Mouse (Mus musculus) liver, adult 2 months (tissue): Measurements from ENCODE around the gene Ap1b1.

Experiments
- CTCF ChIP-seq: fragments of 200-500 bp; IDR thresholded peaks from 2 replicates; pipeline ENCODE4 v1.5.1; 2011; ENCODE audit warnings: low read depth, low read length, control low read depth
- POLR2A ChIP-seq: fragments of 200-500 bp; IDR thresholded peaks from 2 replicates; pipeline ENCODE4 v1.6.1; 2011; ENCODE audit warnings: low read length, control low read depth; ENCODE audit not compliant: insufficient read depth; ENCODE audit errors: extremely low read depth

- no peak for TF ChIP-seq POLR2A
- TF ChIP-seq CTCF = no peak
Observed at GRCm38 (mm10) chr11:5064282-5065055, 77.8 kb downstream of the Ap1b1 start.
